Mouse (Mus musculus) stomach, embryonic 15.5 days (tissue): ENCODE results near the gene Gm12166. TPM values are rescaled to one million over a fixed set of nuclear protein-coding genes. Genes with fewer than 3 reads are reported as not detected.
A peak's percentile ranks its signal among the peaks of the same experiment; 100 is the strongest.
"Not testable (repeated sequence)": the region's sequence is repeated elsewhere in the genome, so short reads cannot be mapped to it uniquely, and the experiment has no call there.

Experiments used
- ATAC-seq: fragments of 200-750 bp; cut with Nextera tagmentation; 2 replicates; pipeline ENCODE4 v1.8.0; 2017; ENCODE audit warnings: low read depth, moderate number of reproducible peaks, moderate TSS enrichment; ENCODE audit not compliant: insufficient read depth, low FRiP score
- H3K27ac ChIP-seq: fragments of 300-500 bp; sonication (generic); 2 replicates; pipeline ENCODE4 v1.5.1; 2015; ENCODE audit warnings: mild to moderate bottlenecking, inconsistent platforms
- H3K27me3 ChIP-seq: fragments of 300-500 bp; sonication (generic); replicated peaks from 2 replicates; pipeline ENCODE4 v1.6.1; 2015; ENCODE audit warnings: inconsistent platforms
- H3K36me3 ChIP-seq: fragments of 300-500 bp; sonication (generic); 2 replicates; pipeline ENCODE4 v1.6.1; 2015; ENCODE audit warnings: inconsistent platforms
- H3K4me1 ChIP-seq: fragments of 300-500 bp; sonication (generic); 2 replicates; pipeline ENCODE4 v1.6.1; 2015; ENCODE audit warnings: inconsistent platforms
- H3K4me2 ChIP-seq: fragments of 300-500 bp; sonication (generic); 2 replicates; pipeline ENCODE4 v1.6.1; 2015; ENCODE audit warnings: mild to moderate bottlenecking, inconsistent platforms
- H3K4me3 ChIP-seq: fragments of 300-500 bp; sonication (generic); replicated peaks from 2 replicates; pipeline ENCODE4 v1.5.1; 2015; ENCODE audit warnings: inconsistent platforms
- H3K9ac ChIP-seq: fragments of 300-500 bp; sonication (generic); 2 replicates; pipeline ENCODE4 v1.6.1; 2015; ENCODE audit warnings: inconsistent platforms
- H3K9me3 ChIP-seq: fragments of 300-500 bp; sonication (generic); 2 replicates; pipeline ENCODE4 v1.6.1; 2016; ENCODE audit warnings: inconsistent platforms
- WGBS: fragments of 180-500 bp; shearing (Covaris S2); methylation state at CpG from one replicate; pipeline ENCODE4 v1.1.7; 2015; 5-methylcytosine and 5-hydroxymethylcytosine counted together
- polyA plus RNA-seq: library from polyadenylated mRNA; unstranded; fragments of >200 nt; fragmentation: Nextera tagmentation; extraction: Ambion mirVana; gene quantifications from 2 replicates; pipeline ENCODE4 v1.2.1, GENCODE M21; 2015

The Gm12166 gene
- 5.5 and 11.1 TPM in 2 replicates for polyA plus RNA-seq

DNA sequence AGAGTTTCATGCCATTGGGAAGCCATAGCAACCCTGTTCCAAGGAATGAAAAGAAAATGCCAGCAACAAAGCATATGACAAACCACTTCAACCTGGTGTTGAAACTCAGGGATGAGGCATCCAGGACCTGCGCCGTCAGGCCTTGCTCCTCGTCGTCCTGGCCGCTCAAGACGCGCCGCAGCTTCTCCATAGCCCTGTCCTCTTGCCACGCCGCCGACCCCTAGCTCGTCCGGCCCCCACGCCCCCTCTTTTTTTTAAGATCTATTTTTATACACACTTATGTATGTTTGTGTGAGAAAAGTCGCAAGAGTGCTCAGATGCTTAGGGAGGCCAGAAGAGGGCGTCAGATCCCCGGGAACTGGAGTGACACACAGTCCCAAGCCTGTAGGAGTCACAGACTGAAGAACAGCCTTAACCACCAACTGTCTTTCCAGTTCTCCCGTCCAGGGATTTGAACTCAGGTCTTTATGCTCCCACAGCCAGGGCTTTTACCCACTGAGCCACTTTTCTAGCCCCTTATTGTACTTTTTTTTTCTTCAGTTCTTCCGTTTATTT is at the start of gene Gm12166:
Gene Gm12166 (minus strand): TSS at position 217 of the 555 bp plus-strand sequence.
- H3K4me2 ChIP-seq = not testable (repeated sequence)

DNA sequence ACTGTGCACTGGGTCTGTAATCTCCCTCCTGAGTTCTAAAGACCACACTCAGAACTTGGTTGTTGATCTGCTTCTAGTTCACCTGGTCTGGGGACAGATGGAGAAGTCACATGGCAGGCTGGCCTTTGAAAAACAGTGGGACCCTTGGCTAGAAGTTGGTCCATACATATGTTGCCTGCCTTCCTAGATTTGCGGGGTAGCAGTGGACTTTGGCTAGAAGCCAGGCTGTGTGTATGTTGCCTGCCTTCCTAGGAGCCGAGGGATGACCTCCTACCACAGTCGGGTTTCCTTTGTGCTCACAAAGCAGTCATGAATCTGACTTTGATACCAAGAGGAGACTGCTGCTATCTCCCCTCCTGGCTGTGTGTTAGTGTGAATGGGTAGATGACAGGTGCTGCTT is 44.9 kb upstream of the Gm12166 start:
- WGBS = 84% methylated on average over 3 of the region's 3 CpGs
- Histone ChIP-seq H3K9ac (no peak overlapping the region), H3K27ac (no peak overlapping the region), H3K4me3 (no peak overlapping the region), H3K27me3 (no peaks in the 10 kb centered on the region), H3K4me1 (no peaks in the 10 kb centered on the region), H3K9me3 (no peaks in the 10 kb centered on the region), H3K36me3 (peaks cover 6% of the 10 kb centered on the region; the same call in 1 of the 2 replicates), H3K4me2 (no peak overlapping the region)
- ATAC-seq = no peak

More for the DNA sequence above, at the start of gene Gm12166:
- H3K36me3 ChIP-seq, H3K4me3 ChIP-seq, H3K9me3 ChIP-seq, H3K27me3 ChIP-seq, H3K9ac ChIP-seq, H3K27ac ChIP-seq, ATAC-seq, H3K4me1 ChIP-seq: not testable (repeated sequence)
- WGBS = 32% methylated on average over 19 of the region's 19 CpGs

DNA sequence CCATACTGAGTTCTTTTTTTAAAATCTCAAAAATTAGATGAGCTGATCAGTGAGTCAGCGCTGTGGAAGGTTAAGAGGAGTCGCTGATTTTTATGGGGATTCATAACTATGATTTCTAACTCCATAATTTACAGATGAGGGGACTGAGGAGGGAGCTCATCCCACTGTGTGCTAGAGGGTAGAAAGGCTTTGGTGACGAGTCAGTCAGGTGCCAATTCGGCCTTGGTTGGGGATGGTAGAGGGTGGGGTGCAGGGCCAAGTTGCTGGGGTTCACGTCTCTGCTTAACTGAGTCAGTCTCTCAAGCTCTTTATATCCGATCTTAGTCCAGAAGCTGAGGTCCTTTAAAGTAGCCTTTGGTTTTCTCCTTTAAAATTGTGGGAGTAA is 44.1 kb upstream of the Gm12166 start:
- H3K4me1 ChIP-seq = no peaks in the 10 kb centered on the region
- no peak for ATAC-seq

DNA sequence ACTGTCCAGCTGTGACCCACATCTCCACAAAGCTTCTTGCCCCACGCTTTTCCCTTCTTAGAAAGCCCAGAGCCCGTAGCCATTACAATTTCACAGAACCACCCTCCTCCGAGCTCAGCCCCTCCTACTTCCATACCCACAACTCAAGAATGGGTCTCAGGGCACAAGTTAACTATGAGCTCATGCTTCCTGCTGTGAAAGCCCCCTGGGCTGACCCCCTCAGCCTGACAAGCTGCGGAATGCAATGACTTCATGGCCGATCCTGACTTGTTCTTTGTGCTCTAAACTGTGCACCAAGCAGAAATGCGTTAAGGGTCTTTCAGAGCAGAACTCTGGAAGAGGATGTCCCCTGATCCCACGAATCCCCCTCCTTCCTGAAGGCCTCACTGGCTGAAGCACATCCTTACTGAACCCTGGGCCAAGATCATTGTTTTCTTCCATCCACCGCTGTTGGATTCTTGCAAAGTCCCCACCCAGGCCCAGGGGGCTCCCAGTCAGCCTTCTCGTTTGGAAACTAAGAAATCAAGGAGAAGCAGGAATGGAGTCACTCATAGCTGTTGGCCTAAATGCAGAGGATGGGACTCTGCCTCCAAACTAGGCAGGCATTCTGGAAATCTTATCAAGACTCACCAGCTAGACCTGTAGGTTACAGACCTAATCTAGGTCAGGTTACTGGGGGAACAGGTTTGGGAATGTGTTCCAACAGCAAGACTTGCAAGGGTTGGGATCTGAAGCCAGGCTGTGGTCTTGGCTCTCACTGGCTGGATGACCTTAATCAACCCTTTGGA is 43.5 kb upstream of the Gm12166 start:
- Histone ChIP-seq H3K27ac (no peak overlapping the region), H3K4me3 (no peak overlapping the region), H3K27me3 (no peaks in the 10 kb centered on the region), H3K9ac (no peak overlapping the region), H3K4me1 (0 out of 2 replicates have a peak, but pooled peaks cover 4% of the 10 kb centered on the region), H3K9me3 (no peaks in the 10 kb centered on the region), H3K36me3 (peaks cover 6% of the 10 kb centered on the region; the same call in 1 of the 2 replicates), H3K4me2 (no peak overlapping the region)
- WGBS = 65% methylated on average over 9 of the region's 9 CpGs
- no peak for ATAC-seq

More for the DNA sequence above, 44.1 kb upstream of the Gm12166 start:
- no peaks in the 10 kb centered on the region for H3K9me3 ChIP-seq
- H3K4me2 ChIP-seq = no peak overlapping the region
- H3K9ac ChIP-seq = no peak overlapping the region
- no peak overlapping the region for H3K4me3 ChIP-seq
- no peak overlapping the region for H3K27ac ChIP-seq
- WGBS = 86% methylated on average over 6 of the region's 6 CpGs
- peaks cover 6% of the 10 kb centered on the region; the same call in 1 of the 2 replicates for H3K36me3 ChIP-seq
- H3K27me3 ChIP-seq = no peaks in the 10 kb centered on the region

DNA sequence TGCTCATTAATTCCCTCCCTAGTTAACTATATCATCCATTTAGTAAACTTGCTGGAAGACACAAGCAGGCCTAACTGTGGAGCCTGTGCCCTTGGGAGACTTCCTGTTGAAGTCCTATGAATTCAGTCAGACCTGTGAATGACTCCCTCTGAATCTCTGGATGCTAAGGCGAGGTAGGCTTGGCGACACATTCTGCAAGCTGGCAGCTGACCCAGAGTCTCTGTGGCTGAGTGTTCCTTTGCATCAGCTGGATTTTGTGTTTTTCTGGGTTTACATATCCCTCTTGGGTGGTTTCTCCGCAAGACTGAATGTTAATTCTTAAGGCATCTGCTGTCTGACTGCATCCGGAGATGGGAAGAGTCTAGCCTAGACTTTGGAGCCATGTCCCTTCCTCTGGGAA is 40.0 kb upstream of the Gm12166 start:
- no peaks in the 10 kb centered on the region for H3K27me3 ChIP-seq
- no peaks in the 10 kb centered on the region for H3K9me3 ChIP-seq
- peaks cover 19% of the 10 kb centered on the region; the same call in 1 of the 2 replicates for H3K4me1 ChIP-seq
- H3K9ac ChIP-seq = no peak overlapping the region
- ATAC-seq = no peak
- H3K36me3 ChIP-seq = no peaks in the 10 kb centered on the region; the same call in 1 of the 2 replicates
- H3K27ac ChIP-seq = peak overlapping the region; percentile 38; the same call in 1 of the 2 replicates
- no peak overlapping the region for H3K4me2 ChIP-seq
- H3K4me3 ChIP-seq = no peak overlapping the region
- WGBS = 56% methylated on average over 4 of the region's 4 CpGs

DNA sequence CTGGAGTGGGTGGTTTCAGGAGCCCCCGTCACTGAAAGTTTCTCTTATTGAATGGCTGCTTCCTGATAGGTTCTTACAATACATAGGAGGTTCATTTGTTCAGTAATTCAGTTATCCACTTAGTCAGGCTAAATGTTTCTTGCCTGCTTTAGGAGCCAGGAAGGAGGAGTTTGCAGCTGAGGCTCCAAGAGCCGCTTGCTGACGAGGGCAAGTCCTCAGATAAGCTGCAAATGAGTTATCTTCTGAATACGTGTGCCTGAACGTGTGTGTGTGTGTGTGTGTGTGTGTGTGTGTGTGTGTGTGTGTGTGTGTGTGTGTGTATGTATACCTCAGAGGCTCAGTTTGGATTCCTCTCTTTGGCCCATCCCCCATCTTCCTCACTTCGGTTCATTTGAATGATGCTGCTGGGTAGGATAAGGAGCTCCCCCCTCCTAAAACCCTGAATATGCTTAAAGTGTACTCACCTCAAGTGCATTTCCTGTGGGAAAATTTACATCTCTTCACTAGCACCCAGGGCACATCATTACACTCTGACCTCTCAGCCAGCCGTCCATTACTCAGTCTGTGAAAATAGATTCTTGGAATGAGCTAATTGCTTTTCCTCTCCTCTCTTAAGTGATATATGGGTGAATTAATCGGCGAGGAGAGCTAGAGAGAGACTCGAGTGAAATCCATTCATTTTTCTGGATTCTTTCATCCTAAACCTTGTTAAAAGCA is 39.0 kb upstream of the Gm12166 start:
- ATAC-seq = no peak
- WGBS = 32% methylated on average over 10 of the region's 10 CpGs
- H3K27ac ChIP-seq = peak overlapping the region; percentile 71; the same call in 1 of the 2 replicates
- H3K27me3 ChIP-seq = no peaks in the 10 kb centered on the region
- H3K9me3 ChIP-seq = no peaks in the 10 kb centered on the region
- H3K36me3 ChIP-seq = no peaks in the 10 kb centered on the region; the same call in 1 of the 2 replicates
- H3K4me1 ChIP-seq = peaks cover 19% of the 10 kb centered on the region; the same call in 1 of the 2 replicates
- no peak overlapping the region for H3K4me3 ChIP-seq
- no peak overlapping the region for H3K4me2 ChIP-seq
- no peak overlapping the region for H3K9ac ChIP-seq

DNA sequence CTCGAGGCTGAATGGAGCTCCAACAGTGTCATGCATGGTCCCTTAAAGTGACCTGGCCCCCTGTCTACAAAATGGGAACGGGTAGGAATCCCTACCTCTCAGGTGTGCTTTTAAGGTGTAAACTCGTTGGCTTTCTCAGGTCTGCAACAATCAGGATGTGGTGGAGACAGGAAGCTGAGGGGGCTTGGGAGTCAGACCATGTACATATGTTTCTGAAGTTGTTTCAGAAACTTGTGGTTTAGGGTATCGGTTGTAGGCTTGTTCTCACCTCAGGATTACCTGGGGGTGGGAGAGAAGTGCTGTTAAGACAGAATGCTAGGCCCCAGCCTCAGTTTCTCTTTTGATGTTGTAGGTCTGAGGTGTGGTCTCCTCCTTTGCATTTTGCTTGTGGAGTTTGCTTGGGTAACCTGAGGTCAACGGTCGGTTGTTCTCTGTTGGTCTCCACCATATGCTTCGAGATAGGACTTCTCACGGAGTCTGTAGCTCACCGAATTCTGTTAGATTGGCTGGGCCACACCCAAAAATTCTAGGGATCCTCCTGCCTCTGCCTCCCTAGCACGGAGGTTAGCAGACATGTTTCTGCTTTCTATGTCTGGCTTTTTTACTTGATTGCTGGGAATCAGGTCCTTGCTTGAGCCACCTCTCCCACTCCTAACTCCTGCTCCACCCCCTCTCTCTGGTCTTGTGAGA is 38.1 kb upstream of the Gm12166 start:
- Histone ChIP-seq H3K4me2 (no peak overlapping the region), H3K36me3 (no peaks in the 10 kb centered on the region; the same call in 1 of the 2 replicates), H3K27me3 (no peaks in the 10 kb centered on the region), H3K27ac (peak overlapping the region; percentile 71; the same call in 1 of the 2 replicates), H3K4me1 (peaks cover 19% of the 10 kb centered on the region; the same call in 1 of the 2 replicates), H3K4me3 (no peak overlapping the region), H3K9ac (no peak overlapping the region), H3K9me3 (no peaks in the 10 kb centered on the region)
- no peak; the same call in 1 of the 2 replicates for ATAC-seq
- WGBS = 85% methylated on average over 10 of the region's 10 CpGs

DNA sequence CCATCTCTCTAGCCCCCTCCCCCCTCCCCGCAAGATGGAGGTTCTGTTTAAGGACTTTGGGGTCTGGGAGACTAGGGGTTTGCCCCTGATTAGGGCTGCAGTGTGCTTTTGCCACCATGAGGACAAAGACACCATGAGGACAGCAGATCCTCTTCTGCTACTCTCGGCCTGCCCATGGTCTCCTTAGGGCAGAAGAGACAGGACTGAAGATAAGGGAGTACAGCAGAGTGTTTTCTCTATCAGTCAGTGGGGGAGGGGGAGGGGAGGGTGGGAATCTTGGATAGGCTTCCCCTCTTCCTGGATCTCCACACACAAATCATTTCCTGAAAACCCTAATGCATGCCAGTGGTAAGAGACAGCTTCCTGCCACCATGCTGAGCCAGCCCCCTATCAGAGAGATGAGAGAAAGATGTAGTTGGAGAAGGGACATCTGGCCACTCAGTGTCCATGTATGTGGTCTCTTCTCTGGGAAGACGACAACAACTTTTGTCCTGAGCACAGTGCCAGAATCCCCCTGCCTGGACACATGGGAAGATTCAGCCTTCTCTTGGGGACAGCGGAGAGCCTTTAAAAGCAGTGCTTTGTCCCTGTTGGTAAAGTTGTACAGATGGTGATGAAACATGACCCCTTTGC is 37.1 kb upstream of the Gm12166 start:
- Histone ChIP-seq H3K9ac (no peak overlapping the region), H3K4me3 (no peak overlapping the region), H3K27ac (peak overlapping the region; percentile 71), H3K36me3 (no peaks in the 10 kb centered on the region), H3K27me3 (no peaks in the 10 kb centered on the region), H3K9me3 (no peaks in the 10 kb centered on the region), H3K4me2 (no peak overlapping the region), H3K4me1 (peaks cover 23% of the 10 kb centered on the region)
- ATAC-seq = peak; percentile 40; the same call in 1 of the 2 replicates
- 58% methylated on average over 4 of the region's 4 CpGs for WGBS

DNA sequence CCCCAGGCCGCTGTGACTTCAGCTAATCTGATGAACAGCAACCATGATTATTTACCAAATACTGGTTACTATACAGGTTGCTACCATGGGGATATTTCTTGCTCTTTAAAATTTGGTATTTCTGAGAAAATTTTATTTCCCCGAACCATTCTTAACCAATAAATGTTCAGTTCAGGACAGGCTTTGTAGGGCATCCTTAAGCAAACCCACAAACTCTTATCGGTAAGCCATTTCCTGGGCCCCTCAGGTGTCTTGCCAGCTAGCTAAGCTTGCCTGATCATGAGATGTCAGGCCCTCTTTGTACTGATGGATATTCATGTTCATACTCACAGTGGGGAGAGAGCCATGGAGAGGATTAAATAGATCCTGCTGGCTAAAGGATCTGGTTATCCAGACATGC is 34.3 kb upstream of the Gm12166 start:
- no peak overlapping the region for H3K9ac ChIP-seq
- H3K4me1 ChIP-seq = peaks cover 24% of the 10 kb centered on the region
- H3K36me3 ChIP-seq = no peaks in the 10 kb centered on the region
- H3K27ac ChIP-seq = peak overlapping the region; percentile 65
- H3K27me3 ChIP-seq = no peaks in the 10 kb centered on the region
- no peaks in the 10 kb centered on the region for H3K9me3 ChIP-seq
- H3K4me3 ChIP-seq = no peak overlapping the region
- WGBS = 79% methylated on average over 3 of the region's 3 CpGs
- H3K4me2 ChIP-seq = no peak overlapping the region
- ATAC-seq = no peak

DNA sequence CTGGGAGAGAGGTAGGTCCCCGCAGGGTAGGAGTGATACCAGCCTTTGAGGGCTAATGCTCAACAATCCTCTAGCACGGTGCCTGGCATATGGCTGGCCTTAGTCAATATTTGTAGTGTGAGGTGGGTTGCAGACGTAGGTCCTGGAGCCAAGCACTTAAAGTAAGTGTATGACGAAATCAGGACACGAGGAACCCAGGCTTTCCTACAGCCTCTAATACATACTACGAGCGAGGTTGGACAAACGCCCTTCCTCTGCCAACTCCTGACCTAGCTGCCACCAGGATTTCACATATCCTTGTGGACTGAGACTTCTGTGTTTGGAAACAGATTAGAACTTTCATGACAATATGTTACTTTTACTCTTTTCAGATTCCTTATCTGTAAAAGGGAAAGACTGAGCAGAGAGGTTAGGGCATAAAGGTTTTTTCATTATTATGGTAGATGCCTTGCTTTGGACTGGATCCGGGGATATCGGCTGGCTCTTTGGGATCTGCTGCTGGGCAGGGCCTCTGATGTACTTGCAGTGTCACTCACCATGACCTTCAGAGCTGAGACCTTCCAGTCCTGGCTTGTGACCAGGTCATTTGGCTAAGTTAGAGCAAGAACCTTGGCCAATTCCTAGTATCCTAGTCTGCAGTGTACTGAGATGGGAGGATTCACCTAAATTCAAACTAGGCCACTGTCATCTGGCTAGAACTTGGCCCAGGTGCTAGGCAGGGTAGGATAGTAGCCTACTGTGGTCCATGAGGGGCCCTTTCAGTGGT is 33.5 kb upstream of the Gm12166 start:
- 0 out of 2 replicates have a peak overlapping the region, but pooled peaks have one; percentile 17 for H3K27ac ChIP-seq
- no peak overlapping the region for H3K9ac ChIP-seq
- no peaks in the 10 kb centered on the region for H3K9me3 ChIP-seq
- WGBS = 81% methylated on average over 10 of the region's 10 CpGs
- H3K36me3 ChIP-seq = no peaks in the 10 kb centered on the region
- no peak overlapping the region for H3K4me3 ChIP-seq
- no peak overlapping the region for H3K4me2 ChIP-seq
- ATAC-seq = no peak
- peaks cover 20% of the 10 kb centered on the region for H3K4me1 ChIP-seq
- no peaks in the 10 kb centered on the region for H3K27me3 ChIP-seq
